Mouse (Mus musculus) thymus, adult 2 months (tissue): ENCODE data around the gene Jag2.

ENCODE experiments used
- CTCF ChIP-seq: fragments of 200-500 bp; IDR thresholded peaks from 2 replicates; pipeline ENCODE4 v1.5.1; 2012; ENCODE audit warnings: mild to moderate bottlenecking, control low read depth, low read length, moderate library complexity, borderline replicate concordance; ENCODE audit not compliant: control insufficient read depth, poor library complexity, insufficient read depth; ENCODE audit errors: extremely low read depth
- POLR2A ChIP-seq: fragments of 200-500 bp; IDR thresholded peaks from 2 replicates; pipeline ENCODE4 v1.6.1; 2012; ENCODE audit warnings: mild to moderate bottlenecking, low read length, control low read depth, moderate library complexity; ENCODE audit not compliant: control insufficient read depth, poor library complexity, insufficient read depth; ENCODE audit errors: extremely low read depth

- TF ChIP-seq POLR2A (no peak), CTCF (no peak)
These were observed 16.4 kb downstream of the Jag2 start for GRCm38 (mm10) chr12:112912951-112913745.
